Mouse (Mus musculus) CD4-positive naive resting alpha-beta T cell, adult 57 days (primary cell): ENCODE data around the gene Vgll1. TPM values are rescaled to one million over a fixed set of nuclear protein-coding genes. Genes with fewer than 3 reads are reported as not detected.

Experiments
- total RNA-seq: library from RNA; stranded (reverse); gene quantifications from one replicate; pipeline ENCODE4 v1.2.4, GENCODE M21; 2023

The Vgll1 gene
- total RNA-seq = not detected

GRCm38 (mm10) chrX:57087806-57088205, at the start of gene Vgll1:
TSS of gene Vgll1 (plus strand) at chrX:57088106.

DNA sequence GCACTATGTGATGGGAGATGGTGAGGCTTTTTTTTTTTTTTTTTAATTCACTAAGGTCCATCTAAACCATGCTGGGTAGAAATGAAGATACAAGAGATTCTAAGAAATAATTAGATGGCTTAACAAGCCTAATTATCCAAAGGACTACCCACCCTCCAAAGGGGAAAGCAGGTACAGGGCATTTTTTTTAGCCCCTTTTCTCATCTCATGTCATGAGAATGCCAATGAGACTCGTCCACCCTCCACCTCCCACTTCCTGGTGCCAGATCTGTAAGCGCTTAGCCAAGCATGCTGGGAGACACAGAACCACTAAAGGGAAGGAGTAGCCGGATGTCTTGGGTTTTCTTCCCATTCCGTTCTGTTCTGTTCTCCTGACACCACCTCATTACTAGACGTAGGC, 45.1 kb upstream of the Vgll1 start, which contains the start of gene Brs3:
Brs3 (plus strand) TSS at position 301 of the 400 bp plus-strand sequence.

DNA sequence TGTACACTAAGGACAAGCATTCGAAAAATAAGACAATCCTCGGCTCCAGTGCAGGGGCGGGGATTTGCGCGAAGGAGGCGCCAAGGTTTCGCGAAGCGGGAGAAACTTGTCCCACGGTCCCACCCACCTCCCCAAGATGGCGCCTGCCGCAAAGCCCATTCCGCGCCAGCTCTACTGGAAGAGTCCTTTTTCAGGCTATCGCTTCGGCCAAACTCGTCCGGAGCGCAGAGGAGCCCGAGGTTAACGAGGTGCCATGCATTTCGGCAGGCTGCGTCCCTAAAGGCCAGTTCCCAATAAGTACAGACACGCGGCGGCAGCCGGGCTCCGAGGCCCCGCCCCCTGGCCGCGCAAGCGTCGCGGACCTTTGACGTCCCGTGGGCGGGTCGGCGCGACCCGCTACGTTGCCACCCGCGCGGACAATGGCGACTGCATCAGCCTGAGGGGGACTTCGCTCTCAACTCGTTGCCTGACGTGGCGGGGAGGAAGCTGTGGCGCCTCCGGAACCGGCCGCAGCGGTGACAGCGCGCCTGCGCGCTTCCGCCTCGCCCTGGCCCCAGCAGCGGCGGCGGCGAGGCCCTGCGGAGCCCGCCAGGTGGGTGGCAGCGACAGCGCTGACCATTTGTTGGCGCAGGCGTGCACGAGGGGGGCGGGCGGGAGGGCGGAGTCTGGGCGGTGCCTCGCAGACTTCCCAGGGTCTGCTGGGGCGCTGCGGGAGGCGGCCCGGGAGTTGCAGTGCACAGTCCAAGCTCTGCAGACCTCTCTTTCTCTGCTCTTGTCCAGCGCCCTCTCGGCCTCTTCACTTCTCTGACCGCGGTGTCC, 34.5 kb upstream of the Vgll1 start, which contains the start of gene Htatsf1:
Htatsf1 (plus strand) TSS at position 410 of the 819 bp plus-strand sequence.

Other genes starting within 250 kb of the Vgll1 start
- gene Adgrg4, start 217.9 kb upstream of the Vgll1 start, total RNA-seq = not detected
- gene Brs3, start 45.0 kb upstream of the Vgll1 start, total RNA-seq = not detected
- 48.2 TPM for gene Htatsf1, start 34.5 kb upstream of the Vgll1 start, total RNA-seq
- gene Cd40lg, start 124.0 kb downstream of the Vgll1 start, total RNA-seq = 108 TPM